Mouse (Mus musculus) heart, adult 11 months (tissue): Measurements from ENCODE around the gene Gsn.
A peak's percentile ranks its signal among the peaks of the same experiment; 100 is the strongest.

Source experiments
- DNase-seq: peaks from one replicate; pipeline ENCODE4 v3.0.0; 2022

Gsn gene

GRCm38 (mm10) chr2:35329061-35329460 is 72.9 kb downstream of the Gsn start:
- DNase-seq = no peak

GRCm38 (mm10) chr2:35331205-35331604 is 75.0 kb downstream of the Gsn start:
- no peak for DNase-seq

GRCm38 (mm10) chr2:35333670-35334069 is 77.5 kb downstream of the Gsn start:
- DNase-seq = no peak

- DNase-seq = no peak
Observed at GRCm38 (mm10) chr2:35335620-35336019, 79.4 kb downstream of the Gsn start.

- peak; percentile 100 for DNase-seq
Observed at GRCm38 (mm10) chr2:35336388-35337280, 80.5 kb downstream of the Gsn start, which contains the start of gene Stom. TSS of gene Stom (minus strand) at chr2:35336976.

- DNase-seq = peak; percentile 95
Observed at GRCm38 (mm10) chr2:35337419-35337818, 81.2 kb downstream of the Gsn start.

- peak; percentile 55 for DNase-seq
Observed at GRCm38 (mm10) chr2:35338036-35338435, 81.9 kb downstream of the Gsn start.

- DNase-seq = peak; percentile 95
Observed at GRCm38 (mm10) chr2:35338707-35339106, 82.5 kb downstream of the Gsn start.

- peak; percentile 91 for DNase-seq
Observed at GRCm38 (mm10) chr2:35342605-35343004, 86.4 kb downstream of the Gsn start.

GRCm38 (mm10) chr2:35345984-35346383 is 89.8 kb downstream of the Gsn start:
- DNase-seq = peak; percentile 93

- DNase-seq = peak; percentile 71
Observed at GRCm38 (mm10) chr2:35349184-35349583, 93.0 kb downstream of the Gsn start.
